Mouse (Mus musculus) cerebellum, postnatal 25 days (tissue): ENCODE measurements at regions not wholly inside any gene's neighbourhood (a gene's known extent, or its start where the extent isn't known, plus 50 kb on each side); places are given as distances from the start of the nearest gene placed in this dataset.
A peak's percentile ranks its signal among the peaks of the same experiment; 100 is the strongest.

Experiments
- DNase-seq, 2 experiments: peaks; one replicate each; pipeline ENCODE4 v3.0.0; 2021; ENCODE audit warnings: mixed read lengths in 2 of 2

GRCm38 (mm10) chr10:120552341-120553096 lies 76.2 kb upstream of the Hmga2 start:
- DNase-seq = peak; percentile 11

- peak; percentile 6 to 23 for DNase-seq
Measured at GRCm38 (mm10) chr10:120551851-120552281, 75.6 kb upstream of the Hmga2 start.

GRCm38 (mm10) chr10:120547164-120547563 lies 70.9 kb upstream of the Hmga2 start:
- DNase-seq = no peak

GRCm38 (mm10) chr10:120541618-120542017 lies 65.3 kb upstream of the Hmga2 start:
- DNase-seq = no peak

GRCm38 (mm10) chr10:120538561-120538960 lies 62.3 kb upstream of the Hmga2 start:
- DNase-seq = no peak

GRCm38 (mm10) chr10:120528406-120528805 lies 52.1 kb upstream of the Hmga2 start:
- DNase-seq = no peak

GRCm38 (mm10) chr10:120527951-120528350 lies 51.7 kb upstream of the Hmga2 start:
- no peak for DNase-seq

- no peak for DNase-seq
Measured at GRCm38 (mm10) chr10:120526991-120527390, 50.7 kb upstream of the Hmga2 start.
